Mouse (Mus musculus) forebrain, embryonic 15.5 days (tissue): ENCODE measurements around the gene Fam193a. TPM values are rescaled to one million over a fixed set of nuclear protein-coding genes. Genes with fewer than 3 reads are reported as not detected.

Experiments used
- ATAC-seq: fragments of 200-750 bp; cut with Nextera tagmentation; replicated peaks from 2 replicates; pipeline ENCODE4 v1.8.0; 2017; ENCODE audit warnings: mild to moderate bottlenecking, moderate TSS enrichment, moderate library complexity
- H3K27ac ChIP-seq: fragments of 300-500 bp; sonication (generic); replicated peaks from 2 replicates; pipeline ENCODE4 v1.5.1; 2015; ENCODE audit warnings: mild to moderate bottlenecking, inconsistent platforms
- H3K27me3 ChIP-seq: fragments of 300-500 bp; sonication (generic); 2 replicates; pipeline ENCODE4 v1.6.1; 2015; ENCODE audit warnings: inconsistent platforms
- H3K36me3 ChIP-seq: fragments of 300-500 bp; sonication (generic); 2 replicates; pipeline ENCODE4 v1.6.1; 2015; ENCODE audit warnings: mild to moderate bottlenecking, inconsistent platforms
- H3K4me1 ChIP-seq: fragments of 300-500 bp; sonication (generic); 2 replicates; pipeline ENCODE4 v1.6.1; 2015; ENCODE audit warnings: inconsistent platforms
- H3K4me2 ChIP-seq: fragments of 300-500 bp; sonication (generic); replicated peaks from 2 replicates; pipeline ENCODE4 v1.6.1; 2015; ENCODE audit warnings: mild to moderate bottlenecking, inconsistent platforms
- H3K4me3 ChIP-seq: fragments of 300-500 bp; sonication (generic); 2 replicates; pipeline ENCODE4 v1.5.1; 2015; ENCODE audit warnings: mild to moderate bottlenecking, inconsistent platforms
- H3K9ac ChIP-seq: fragments of 300-500 bp; sonication (generic); replicated peaks from 2 replicates; pipeline ENCODE4 v1.6.1; 2015; ENCODE audit warnings: mild to moderate bottlenecking, inconsistent platforms
- H3K9me3 ChIP-seq: fragments of 300-500 bp; sonication (generic); 2 replicates; pipeline ENCODE4 v1.6.1; 2016; ENCODE audit warnings: inconsistent platforms
- WGBS: fragments of 180-500 bp; shearing (Covaris S2); methylation state at CpG from one replicate; pipeline ENCODE4 v1.1.7; 2015; ENCODE audit warnings: mixed read lengths; 5-methylcytosine and 5-hydroxymethylcytosine counted together
- polyA plus RNA-seq: library from polyadenylated mRNA; unstranded; fragments of >200 nt; fragmentation: Nextera tagmentation; extraction: Ambion mirVana; gene quantifications from 2 replicates; pipeline ENCODE4 v1.2.1, GENCODE M21; 2015

Fam193a gene
- polyA plus RNA-seq, 1 experiment from 2014 or later, result 16.7 TPM

DNA sequence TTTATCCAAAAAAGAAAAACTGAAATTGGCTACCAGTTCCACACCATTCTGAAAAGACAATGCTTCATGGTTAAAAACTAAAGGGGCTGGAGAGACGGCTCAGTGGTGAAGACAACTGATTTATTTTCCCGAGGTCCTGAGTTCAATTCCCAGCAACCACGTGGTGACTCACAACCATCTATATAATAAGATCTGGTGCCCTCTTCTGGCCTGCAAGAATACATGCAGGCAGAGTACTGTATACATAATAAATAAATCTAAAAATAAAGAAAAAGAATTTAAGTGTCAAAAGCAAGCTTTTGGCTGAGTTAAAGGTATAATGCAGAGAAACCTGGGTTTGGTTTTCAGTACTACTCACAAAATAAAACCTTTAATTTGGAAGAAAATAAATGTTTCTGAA, 111.2 kb downstream of the Fam193a start:
- 83% methylated on average over 3 of the region's 3 CpGs for WGBS
- Histone ChIP-seq H3K4me1 (no peaks in the 10 kb centered on the region), H3K27me3 (no peaks in the 10 kb centered on the region), H3K36me3 (peaks cover 67% of the 10 kb centered on the region), H3K4me3 (no peak overlapping the region), H3K9me3 (no peaks in the 10 kb centered on the region), H3K27ac (no peak overlapping the region), H3K9ac (no peak overlapping the region), H3K4me2 (no peak overlapping the region)
- ATAC-seq, result no peak

GRCm38 (mm10) chr5:34485731-34486130, 116.0 kb downstream of the Fam193a start:
- no peaks in the 10 kb centered on the region for H3K27me3 ChIP-seq
- peaks cover 46% of the 10 kb centered on the region for H3K36me3 ChIP-seq
- H3K4me1 ChIP-seq, result peaks cover 6% of the 10 kb centered on the region; the same call in 1 of the 2 replicates
- WGBS, result 91% methylated on average over 15 of the region's 15 CpGs
- no peak for ATAC-seq
- H3K9me3 ChIP-seq, result no peaks in the 10 kb centered on the region
- H3K9ac ChIP-seq, result no peak overlapping the region
- H3K27ac ChIP-seq, result no peak overlapping the region
- no peak overlapping the region for H3K4me3 ChIP-seq
- H3K4me2 ChIP-seq, result no peak overlapping the region

DNA sequence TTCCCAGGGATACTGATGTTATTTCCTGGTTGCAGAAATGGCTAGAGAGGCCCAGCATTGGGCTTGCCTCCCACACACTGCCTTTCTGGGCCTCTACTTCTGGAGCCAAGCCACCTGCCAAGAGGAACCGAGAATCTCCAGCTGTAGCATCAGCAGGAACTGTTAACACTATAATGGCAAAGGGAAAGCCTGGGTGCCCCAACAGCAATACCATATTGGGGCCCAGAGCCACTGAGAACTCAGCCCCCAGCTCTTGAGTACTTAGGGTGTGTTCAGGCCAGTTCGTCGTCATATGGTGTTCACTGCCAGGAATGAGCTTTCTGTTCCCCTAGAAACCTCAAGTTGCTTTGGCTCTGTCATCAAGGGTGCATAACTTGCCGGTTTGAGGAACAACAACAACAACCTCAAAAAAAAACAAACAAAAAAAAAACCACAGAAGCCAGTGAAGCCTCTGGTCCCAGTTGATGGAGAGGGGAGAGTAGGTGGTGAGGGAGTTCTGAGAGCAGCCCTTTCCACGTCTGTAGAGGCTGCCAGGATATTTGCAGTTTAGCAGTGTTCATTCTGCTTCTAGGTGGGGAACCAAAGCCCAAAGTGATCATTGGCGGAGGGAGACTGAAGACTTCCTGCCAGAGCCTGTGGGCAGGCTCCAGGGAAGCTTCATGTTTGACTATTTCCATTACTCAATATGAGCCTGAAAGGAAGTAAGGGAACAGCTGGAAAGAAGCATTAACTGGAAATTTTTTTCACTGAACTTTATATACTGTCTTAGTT, 117.8 kb downstream of the Fam193a start:
- H3K27ac ChIP-seq, result no peak overlapping the region
- H3K4me2 ChIP-seq, result no peak overlapping the region
- H3K4me1 ChIP-seq, result peaks cover 6% of the 10 kb centered on the region; the same call in 1 of the 2 replicates
- 79% methylated on average over 6 of the region's 6 CpGs for WGBS
- no peaks in the 10 kb centered on the region for H3K9me3 ChIP-seq
- no peak overlapping the region for H3K9ac ChIP-seq
- peaks cover 34% of the 10 kb centered on the region for H3K36me3 ChIP-seq
- ATAC-seq, result no peak
- H3K4me3 ChIP-seq, result no peak overlapping the region
- no peaks in the 10 kb centered on the region for H3K27me3 ChIP-seq

DNA sequence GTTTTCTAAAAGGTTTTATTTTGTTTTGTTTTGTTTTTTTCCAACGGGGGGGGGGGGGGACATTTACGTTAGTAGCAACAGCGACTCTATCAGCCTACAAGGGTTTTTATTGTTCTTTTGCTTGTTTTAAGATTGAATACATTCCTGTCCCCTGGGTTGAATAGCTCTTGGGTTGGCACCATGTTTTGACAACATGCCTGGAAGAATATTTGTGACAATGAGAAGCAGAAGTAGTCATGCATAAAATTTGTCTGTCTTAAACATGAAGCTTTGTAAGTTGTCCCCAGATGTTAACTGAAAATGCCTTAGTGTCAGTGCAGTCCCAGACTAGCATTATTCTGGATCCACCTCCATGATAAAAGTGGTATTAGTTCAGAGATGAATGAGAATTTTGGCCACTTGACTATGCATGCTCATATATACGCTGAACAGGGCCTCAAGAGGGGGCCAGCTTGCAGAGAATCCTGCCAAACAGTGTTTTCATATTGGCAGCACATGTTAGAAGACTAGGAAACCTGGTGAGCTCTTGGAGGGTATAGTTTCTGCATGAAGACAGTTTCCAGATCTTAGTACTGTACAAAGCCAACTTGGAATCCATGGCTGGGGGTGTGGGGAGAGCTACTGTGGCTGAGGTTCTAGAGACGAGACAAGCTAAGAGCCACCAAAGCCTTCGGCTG, 119.1 kb downstream of the Fam193a start:
- H3K4me3 ChIP-seq, result no peak overlapping the region
- 67% methylated on average over 6 of the region's 6 CpGs for whole genome bisulfite sequencing
- no peaks in the 10 kb centered on the region for H3K27me3 ChIP-seq
- H3K9ac ChIP-seq, result no peak overlapping the region
- H3K4me2 ChIP-seq, result no peak overlapping the region
- H3K4me1 ChIP-seq, result peaks cover 6% of the 10 kb centered on the region; the same call in 1 of the 2 replicates
- H3K27ac ChIP-seq, result peak overlapping the region; percentile 29; the same call in 1 of the 2 replicates
- peaks cover 30% of the 10 kb centered on the region for H3K36me3 ChIP-seq
- no peak for ATAC-seq
- H3K9me3 ChIP-seq, result no peaks in the 10 kb centered on the region

- WGBS, result 95% methylated on average over 3 of the region's 3 CpGs
- Histone ChIP-seq H3K36me3 (peaks cover 28% of the 10 kb centered on the region), H3K4me2 (no peak overlapping the region), H3K27ac (peak overlapping the region; percentile 29; the same call in 1 of the 2 replicates), H3K9me3 (no peaks in the 10 kb centered on the region), H3K4me1 (peaks cover 6% of the 10 kb centered on the region; the same call in 1 of the 2 replicates), H3K4me3 (no peak overlapping the region), H3K27me3 (no peaks in the 10 kb centered on the region), H3K9ac (no peak overlapping the region)
- ATAC-seq, result no peak
These were observed 119.7 kb downstream of the Fam193a start for GRCm38 (mm10) chr5:34489418-34489787.

DNA sequence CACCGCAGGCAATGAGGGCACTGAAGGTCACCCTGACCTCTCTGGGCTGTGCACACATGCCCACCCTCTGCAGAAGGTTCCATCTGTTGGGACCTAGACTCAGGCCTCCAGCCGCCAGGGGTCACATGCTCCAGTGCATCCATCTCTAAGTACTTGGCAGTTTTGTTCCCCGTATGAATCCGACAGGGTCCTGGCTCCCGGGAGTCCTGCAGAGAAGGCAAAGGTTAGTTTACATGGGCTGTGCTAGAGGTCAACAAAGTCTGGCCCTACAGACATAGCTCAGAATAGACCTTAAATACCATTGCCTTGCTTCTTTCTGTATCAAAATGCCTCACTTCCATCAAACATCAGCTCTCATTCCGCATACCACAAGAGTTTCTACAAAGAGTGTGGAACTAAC, 127.0 kb downstream of the Fam193a start:
- 90% methylated on average over 6 of the region's 6 CpGs for WGBS
- Histone ChIP-seq H3K9ac (no peak overlapping the region), H3K36me3 (no peaks in the 10 kb centered on the region), H3K4me2 (no peak overlapping the region), H3K4me1 (no peaks in the 10 kb centered on the region), H3K27ac (no peak overlapping the region), H3K4me3 (no peak overlapping the region), H3K27me3 (no peaks in the 10 kb centered on the region), H3K9me3 (no peaks in the 10 kb centered on the region)
- no peak for ATAC-seq

GRCm38 (mm10) chr5:34500886-34501285, 131.2 kb downstream of the Fam193a start:
- no peaks in the 10 kb centered on the region for H3K27me3 ChIP-seq
- no peaks in the 10 kb centered on the region for H3K4me1 ChIP-seq
- no peak overlapping the region for H3K27ac ChIP-seq
- no peaks in the 10 kb centered on the region for H3K9me3 ChIP-seq
- no peak for ATAC-seq
- H3K9ac ChIP-seq, result no peak overlapping the region
- no peak overlapping the region for H3K4me2 ChIP-seq
- 86% methylated on average over 5 of the region's 5 CpGs for WGBS
- H3K36me3 ChIP-seq, result no peaks in the 10 kb centered on the region
- no peak overlapping the region for H3K4me3 ChIP-seq

- Histone ChIP-seq H3K27ac (no peak overlapping the region), H3K4me3 (no peak overlapping the region), H3K27me3 (no peaks in the 10 kb centered on the region), H3K36me3 (no peaks in the 10 kb centered on the region), H3K9me3 (no peaks in the 10 kb centered on the region), H3K4me2 (no peak overlapping the region), H3K4me1 (no peaks in the 10 kb centered on the region), H3K9ac (no peak overlapping the region)
- no peak for ATAC-seq
- WGBS, result 92% methylated on average over 3 of the region's 3 CpGs
These were observed 131.9 kb downstream of the Fam193a start for GRCm38 (mm10) chr5:34501588-34501987.

GRCm38 (mm10) chr5:34502411-34502810, 132.7 kb downstream of the Fam193a start:
- no peak for ATAC-seq

GRCm38 (mm10) chr5:34502821-34503220, 133.1 kb downstream of the Fam193a start:
- Histone ChIP-seq H3K4me2 (no peak overlapping the region), H3K27me3 (no peaks in the 10 kb centered on the region), H3K9me3 (no peaks in the 10 kb centered on the region), H3K4me1 (no peaks in the 10 kb centered on the region), H3K9ac (no peak overlapping the region), H3K4me3 (no peak overlapping the region), H3K27ac (no peak overlapping the region), H3K36me3 (no peaks in the 10 kb centered on the region)
- no peak for ATAC-seq
- WGBS, result 77% methylated on average over 6 of the region's 6 CpGs

More at GRCm38 (mm10) chr5:34502411-34502810, 132.7 kb downstream of the Fam193a start:
- no peak overlapping the region for H3K9ac ChIP-seq
- H3K4me2 ChIP-seq, result no peak overlapping the region
- 83% methylated on average over 1 of the region's 1 CpGs for WGBS
- no peaks in the 10 kb centered on the region for H3K4me1 ChIP-seq
- no peak overlapping the region for H3K4me3 ChIP-seq
- H3K36me3 ChIP-seq, result no peaks in the 10 kb centered on the region
- no peaks in the 10 kb centered on the region for H3K9me3 ChIP-seq
- no peaks in the 10 kb centered on the region for H3K27me3 ChIP-seq
- no peak overlapping the region for H3K27ac ChIP-seq

- 90% methylated on average over 3 of the region's 3 CpGs for WGBS
- peaks cover 9% of the 10 kb centered on the region for H3K4me1 ChIP-seq
- H3K4me2 ChIP-seq, result no peak overlapping the region
- H3K4me3 ChIP-seq, result no peak overlapping the region
- no peaks in the 10 kb centered on the region for H3K9me3 ChIP-seq
- no peak overlapping the region for H3K27ac ChIP-seq
- no peak for ATAC-seq
- H3K9ac ChIP-seq, result no peak overlapping the region
- H3K27me3 ChIP-seq, result no peaks in the 10 kb centered on the region
- H3K36me3 ChIP-seq, result no peaks in the 10 kb centered on the region
These were observed 142.8 kb downstream of the Fam193a start for GRCm38 (mm10) chr5:34512486-34512885.

- Histone ChIP-seq H3K4me3 (peak within 1 kb of the TSS; percentile 52), H3K9ac (peak within 1 kb of the TSS; percentile 47), H3K4me1 (peaks cover 9% of the 10 kb centered on the region), H3K36me3 (no peaks in the 10 kb centered on the region), H3K9me3 (no peaks in the 10 kb centered on the region), H3K27me3 (no peaks in the 10 kb centered on the region), H3K4me2 (peak within 1 kb of the TSS; percentile 75), H3K27ac (no peak within 1 kb of the TSS)
- peak; percentile 96 for ATAC-seq
- under 1% methylated on average over 63 of the region's 64 CpGs for WGBS
These were observed 143.9 kb downstream of the Fam193a start, which contains the start of gene Tnip2 for GRCm38 (mm10) chr5:34513466-34514217. Tnip2 (minus strand) TSS chr5:34513991.
